Mouse (Mus musculus) embryonic facial prominence, embryonic 15.5 days (tissue): ENCODE measurements at regions not wholly inside any gene's neighbourhood (a gene's known extent, or its start where the extent isn't known, plus 50 kb on each side); places are given as distances from the start of the nearest gene placed in this dataset.

Experiments
- ATAC-seq: fragments of 200-750 bp; cut with Nextera tagmentation; 2 replicates; pipeline ENCODE4 v1.8.0; 2017; ENCODE audit warnings: low read depth, moderate TSS enrichment; ENCODE audit not compliant: insufficient number of reproducible peaks, low FRiP score, low TSS enrichment
- H3K27ac ChIP-seq: fragments of 300-500 bp; sonication (generic); replicated peaks from 2 replicates; pipeline ENCODE4 v1.5.1; 2015; ENCODE audit warnings: mild to moderate bottlenecking, inconsistent platforms
- H3K27me3 ChIP-seq: fragments of 300-500 bp; sonication (generic); 2 replicates; pipeline ENCODE4 v1.6.1; 2015; ENCODE audit warnings: inconsistent platforms
- H3K36me3 ChIP-seq: fragments of 300-500 bp; sonication (generic); 2 replicates; pipeline ENCODE4 v1.6.1; 2015; ENCODE audit warnings: mild to moderate bottlenecking, inconsistent platforms
- H3K4me1 ChIP-seq: fragments of 300-500 bp; sonication (generic); 2 replicates; pipeline ENCODE4 v1.6.1; 2015; ENCODE audit warnings: inconsistent platforms
- H3K4me2 ChIP-seq: fragments of 300-500 bp; sonication (generic); replicated peaks from 2 replicates; pipeline ENCODE4 v1.6.1; 2015; ENCODE audit warnings: mild to moderate bottlenecking, inconsistent platforms
- H3K4me3 ChIP-seq: fragments of 300-500 bp; sonication (generic); replicated peaks from 2 replicates; pipeline ENCODE4 v1.5.1; 2015; ENCODE audit warnings: mild to moderate bottlenecking, inconsistent platforms
- H3K9ac ChIP-seq: fragments of 300-500 bp; sonication (generic); 2 replicates; pipeline ENCODE4 v1.6.1; 2015; ENCODE audit warnings: inconsistent platforms
- H3K9me3 ChIP-seq: fragments of 300-500 bp; sonication (generic); replicated peaks from 2 replicates; pipeline ENCODE4 v1.6.1; 2016; ENCODE audit warnings: inconsistent platforms
- WGBS: fragments of 180-500 bp; shearing (Covaris S2); methylation state at CpG from one replicate; pipeline ENCODE4 v1.1.7; 2015; 5-methylcytosine and 5-hydroxymethylcytosine counted together

- Histone ChIP-seq H3K4me1 (no peaks in the 10 kb centered on the region), H3K27me3 (no peaks in the 10 kb centered on the region), H3K36me3 (no peaks in the 10 kb centered on the region), H3K9ac (no peak overlapping the region), H3K27ac (no peak overlapping the region), H3K4me2 (no peak overlapping the region), H3K4me3 (no peak overlapping the region), H3K9me3 (no peaks in the 10 kb centered on the region)
- 90% methylated on average over 2 of the region's 2 CpGs for WGBS
- ATAC-seq: no peak
These were observed 645.4 kb upstream of the Gm10131 start for GRCm38 (mm10) chr8:34756916-34757315.

GRCm38 (mm10) chr8:34756171-34756570, 644.6 kb upstream of the Gm10131 start:
- H3K9me3 ChIP-seq: no peaks in the 10 kb centered on the region
- H3K4me1 ChIP-seq: no peaks in the 10 kb centered on the region
- H3K27me3 ChIP-seq: no peaks in the 10 kb centered on the region
- no peak for ATAC-seq
- 88% methylated on average over 4 of the region's 4 CpGs for WGBS
- H3K9ac ChIP-seq: no peak overlapping the region
- H3K27ac ChIP-seq: no peak overlapping the region
- no peaks in the 10 kb centered on the region for H3K36me3 ChIP-seq
- H3K4me3 ChIP-seq: no peak overlapping the region
- H3K4me2 ChIP-seq: no peak overlapping the region

- no peak for ATAC-seq
- Histone ChIP-seq H3K9ac (no peak overlapping the region), H3K9me3 (no peaks in the 10 kb centered on the region), H3K4me1 (no peaks in the 10 kb centered on the region), H3K27ac (no peak overlapping the region), H3K4me2 (no peak overlapping the region), H3K4me3 (no peak overlapping the region), H3K36me3 (no peaks in the 10 kb centered on the region), H3K27me3 (no peaks in the 10 kb centered on the region)
- 78% methylated on average over 4 of the region's 4 CpGs for WGBS
These were observed 643.9 kb upstream of the Gm10131 start for GRCm38 (mm10) chr8:34755480-34755879.

- WGBS: 56% methylated on average over 10 of the region's 10 CpGs
- no peaks in the 10 kb centered on the region for H3K9me3 ChIP-seq
- H3K36me3 ChIP-seq: no peaks in the 10 kb centered on the region
- H3K9ac ChIP-seq: no peak overlapping the region
- H3K4me3 ChIP-seq: no peak overlapping the region
- no peaks in the 10 kb centered on the region for H3K4me1 ChIP-seq
- no peak overlapping the region for H3K27ac ChIP-seq
- no peaks in the 10 kb centered on the region for H3K27me3 ChIP-seq
- no peak overlapping the region for H3K4me2 ChIP-seq
- no peak for ATAC-seq
These were observed 641.5 kb upstream of the Gm10131 start for GRCm38 (mm10) chr8:34753046-34753445.

GRCm38 (mm10) chr8:34748521-34748920, 637.0 kb upstream of the Gm10131 start:
- H3K9me3 ChIP-seq: no peaks in the 10 kb centered on the region
- no peaks in the 10 kb centered on the region for H3K36me3 ChIP-seq
- 65% methylated on average over 8 of the region's 8 CpGs for WGBS
- H3K27ac ChIP-seq: no peak overlapping the region
- no peaks in the 10 kb centered on the region for H3K27me3 ChIP-seq
- H3K9ac ChIP-seq: no peak overlapping the region
- no peak for ATAC-seq
- no peak overlapping the region for H3K4me3 ChIP-seq
- H3K4me1 ChIP-seq: no peaks in the 10 kb centered on the region
- no peak overlapping the region for H3K4me2 ChIP-seq

- WGBS: 93% methylated on average over 7 of the region's 7 CpGs
- Histone ChIP-seq H3K27ac (no peak overlapping the region), H3K4me3 (no peak overlapping the region), H3K9ac (no peak overlapping the region), H3K27me3 (no peaks in the 10 kb centered on the region), H3K9me3 (no peaks in the 10 kb centered on the region), H3K4me1 (no peaks in the 10 kb centered on the region), H3K4me2 (no peak overlapping the region), H3K36me3 (no peaks in the 10 kb centered on the region)
- ATAC-seq: no peak
These were observed 634.2 kb upstream of the Gm10131 start for GRCm38 (mm10) chr8:34745706-34746105.

- WGBS: 50% methylated on average over 4 of the region's 4 CpGs
These were observed 633.1 kb upstream of the Gm10131 start for GRCm38 (mm10) chr8:34744682-34745081.

GRCm38 (mm10) chr8:34744179-34744578, 632.6 kb upstream of the Gm10131 start:
- ATAC-seq: no peak
- no peak overlapping the region for H3K9ac ChIP-seq
- no peak overlapping the region for H3K27ac ChIP-seq
- H3K9me3 ChIP-seq: no peaks in the 10 kb centered on the region
- H3K4me3 ChIP-seq: no peak overlapping the region
- no peaks in the 10 kb centered on the region for H3K4me1 ChIP-seq
- no peak overlapping the region for H3K4me2 ChIP-seq
- H3K27me3 ChIP-seq: no peaks in the 10 kb centered on the region
- H3K36me3 ChIP-seq: no peaks in the 10 kb centered on the region

More at GRCm38 (mm10) chr8:34744682-34745081, 633.1 kb upstream of the Gm10131 start:
- H3K9me3 ChIP-seq: no peaks in the 10 kb centered on the region
- H3K4me1 ChIP-seq: no peaks in the 10 kb centered on the region
- no peaks in the 10 kb centered on the region for H3K27me3 ChIP-seq
- no peak overlapping the region for H3K27ac ChIP-seq
- no peak overlapping the region for H3K4me3 ChIP-seq
- H3K9ac ChIP-seq: no peak overlapping the region
- H3K4me2 ChIP-seq: no peak overlapping the region
- no peak for ATAC-seq
- no peaks in the 10 kb centered on the region for H3K36me3 ChIP-seq

- H3K9ac ChIP-seq: no peak overlapping the region
- no peaks in the 10 kb centered on the region for H3K36me3 ChIP-seq
- no peaks in the 10 kb centered on the region for H3K27me3 ChIP-seq
- WGBS: 55% methylated on average over 6 of the region's 6 CpGs
- no peaks in the 10 kb centered on the region for H3K9me3 ChIP-seq
- H3K27ac ChIP-seq: no peak overlapping the region
- no peak overlapping the region for H3K4me3 ChIP-seq
- H3K4me1 ChIP-seq: no peaks in the 10 kb centered on the region
- no peak overlapping the region for H3K4me2 ChIP-seq
- ATAC-seq: no peak
These were observed 631.6 kb upstream of the Gm10131 start for GRCm38 (mm10) chr8:34743137-34743536.

- H3K9ac ChIP-seq: no peak overlapping the region
- H3K36me3 ChIP-seq: no peaks in the 10 kb centered on the region
- no peak for ATAC-seq
- H3K9me3 ChIP-seq: no peaks in the 10 kb centered on the region
- no peaks in the 10 kb centered on the region for H3K4me1 ChIP-seq
- 83% methylated on average over 10 of the region's 10 CpGs for whole genome bisulfite sequencing
- no peaks in the 10 kb centered on the region for H3K27me3 ChIP-seq
- no peak overlapping the region for H3K27ac ChIP-seq
- no peak overlapping the region for H3K4me2 ChIP-seq
- no peak overlapping the region for H3K4me3 ChIP-seq
These were observed 629.3 kb upstream of the Gm10131 start for GRCm38 (mm10) chr8:34740836-34741235.

- H3K27me3 ChIP-seq: no peaks in the 10 kb centered on the region
- no peak overlapping the region for H3K4me2 ChIP-seq
- WGBS: 77% methylated on average over 16 of the region's 16 CpGs
- H3K9ac ChIP-seq: no peak overlapping the region
- H3K36me3 ChIP-seq: no peaks in the 10 kb centered on the region
- H3K9me3 ChIP-seq: no peaks in the 10 kb centered on the region
- no peak overlapping the region for H3K4me3 ChIP-seq
- H3K27ac ChIP-seq: no peak overlapping the region
- ATAC-seq: no peak
- no peaks in the 10 kb centered on the region for H3K4me1 ChIP-seq
These were observed 628.6 kb upstream of the Gm10131 start for GRCm38 (mm10) chr8:34739836-34740804.

- no peak overlapping the region for H3K4me2 ChIP-seq
- no peak overlapping the region for H3K9ac ChIP-seq
- no peak for ATAC-seq
- H3K36me3 ChIP-seq: no peaks in the 10 kb centered on the region
- no peaks in the 10 kb centered on the region for H3K9me3 ChIP-seq
- WGBS: 82% methylated on average over 4 of the region's 4 CpGs
- no peaks in the 10 kb centered on the region for H3K27me3 ChIP-seq
- H3K27ac ChIP-seq: no peak overlapping the region
- no peak overlapping the region for H3K4me3 ChIP-seq
- H3K4me1 ChIP-seq: no peaks in the 10 kb centered on the region
These were observed 624.7 kb upstream of the Gm10131 start for GRCm38 (mm10) chr8:34736214-34736613.
